Mouse (Mus musculus): ENCODE measurements around the gene St3gal3. TPM values are rescaled to one million over a fixed set of nuclear protein-coding genes. Genes with fewer than 3 reads are reported as not detected.
A peak's percentile ranks its signal among the peaks of the same experiment; 100 is the strongest.

St3gal3 gene
- polyA plus RNA-seq, 1 experiment from 2014 or later, result 12.3 TPM

DNA sequence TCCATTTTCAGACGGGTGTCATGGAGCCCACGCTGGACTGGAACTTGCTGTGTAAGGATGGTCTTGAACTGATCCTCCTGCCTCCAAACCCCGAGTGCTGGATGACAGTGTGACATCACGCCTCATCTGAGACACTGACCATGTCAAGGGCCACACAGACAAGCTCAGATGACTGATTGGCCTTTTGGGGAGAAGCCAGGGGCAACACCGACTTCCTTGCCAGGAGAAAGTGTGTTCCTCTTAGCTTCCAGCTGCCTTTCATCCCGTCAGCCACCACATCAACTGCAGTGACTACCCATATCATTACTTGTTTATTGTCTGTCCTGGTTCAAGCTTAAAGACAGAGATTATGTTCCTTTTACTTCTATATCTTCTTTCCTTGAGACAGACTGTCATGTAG, 209.8 kb downstream of the St3gal3 start:
- Histone ChIP-seq H3K27me3 (peaks cover 46% of the 10 kb centered on the region), H3K4me2 (replicated peaks) (no peak overlapping the region), H3K9me3 (no peaks in the 10 kb centered on the region), H3K4me1 (peaks cover 33% of the 10 kb centered on the region), H3K27ac (replicated peaks) (no peak overlapping the region), H3K4me3 (no peak overlapping the region), H3K9ac (replicated peaks) (no peak overlapping the region), H3K36me3 (no peaks in the 10 kb centered on the region)
- 76% methylated on average over 4 of the region's 6 CpGs for WGBS
- ATAC-seq (replicated peaks), result no peak

DNA sequence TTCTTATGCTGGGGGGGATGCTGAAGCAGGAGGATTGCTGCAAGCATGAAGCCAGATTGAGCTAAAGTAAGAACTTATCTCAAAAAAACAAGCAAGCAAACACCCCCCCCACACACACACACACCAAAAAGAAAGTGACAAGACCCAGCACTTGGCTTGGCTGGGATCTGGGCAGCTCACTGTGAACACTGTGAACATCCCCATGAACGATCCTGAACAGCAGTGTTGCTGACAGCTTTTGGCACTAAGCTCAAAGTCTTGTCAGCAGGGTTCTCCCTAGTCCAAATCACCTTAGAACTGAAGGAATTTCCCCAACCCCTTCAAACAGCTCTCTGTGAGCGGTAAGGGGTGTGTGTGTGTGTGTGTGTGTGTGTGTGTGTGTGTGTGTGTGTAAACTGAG, 211.3 kb downstream of the St3gal3 start:
- no peak overlapping the region for H3K4me2 ChIP-seq (replicated peaks)
- H3K4me3 ChIP-seq, result no peak overlapping the region
- H3K36me3 ChIP-seq, result no peaks in the 10 kb centered on the region
- no peaks in the 10 kb centered on the region for H3K9me3 ChIP-seq
- WGBS, result 40% methylated on average over 2 of the region's 2 CpGs
- peaks cover 32% of the 10 kb centered on the region for H3K27me3 ChIP-seq
- peaks cover 19% of the 10 kb centered on the region for H3K4me1 ChIP-seq
- H3K9ac ChIP-seq (replicated peaks), result no peak overlapping the region
- no peak for ATAC-seq (replicated peaks)
- no peak overlapping the region for H3K27ac ChIP-seq (replicated peaks)

DNA sequence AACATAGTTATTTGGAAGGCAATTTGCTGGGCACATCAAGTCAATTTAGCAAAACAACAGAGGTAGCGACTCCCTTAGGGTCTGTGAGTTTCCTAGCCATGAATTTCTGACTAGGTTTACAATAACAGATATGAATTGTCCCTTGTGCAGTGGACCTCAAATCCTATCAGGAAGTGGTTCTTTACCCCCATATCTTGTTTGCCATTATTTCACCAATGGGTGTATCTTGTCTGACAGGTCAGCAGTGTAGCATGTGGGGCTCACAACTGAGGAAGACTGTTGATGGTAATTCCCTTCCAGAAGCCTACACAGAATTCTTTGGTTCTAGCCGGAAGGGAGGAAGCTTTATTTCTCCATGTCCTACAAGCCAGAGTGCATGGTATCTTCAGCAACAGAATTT, 213.4 kb downstream of the St3gal3 start:
- Histone ChIP-seq H3K4me2 (replicated peaks) (no peak overlapping the region), H3K4me3 (no peak overlapping the region), H3K9ac (replicated peaks) (no peak overlapping the region), H3K9me3 (no peaks in the 10 kb centered on the region), H3K27ac (replicated peaks) (no peak overlapping the region), H3K36me3 (no peaks in the 10 kb centered on the region), H3K27me3 (peaks cover 14% of the 10 kb centered on the region; the same call in 1 of the 2 replicates), H3K4me1 (peaks cover 3% of the 10 kb centered on the region; the same call in 1 of the 2 replicates)
- 94% methylated on average over 2 of the region's 2 CpGs for WGBS
- no peak for ATAC-seq (replicated peaks)

DNA sequence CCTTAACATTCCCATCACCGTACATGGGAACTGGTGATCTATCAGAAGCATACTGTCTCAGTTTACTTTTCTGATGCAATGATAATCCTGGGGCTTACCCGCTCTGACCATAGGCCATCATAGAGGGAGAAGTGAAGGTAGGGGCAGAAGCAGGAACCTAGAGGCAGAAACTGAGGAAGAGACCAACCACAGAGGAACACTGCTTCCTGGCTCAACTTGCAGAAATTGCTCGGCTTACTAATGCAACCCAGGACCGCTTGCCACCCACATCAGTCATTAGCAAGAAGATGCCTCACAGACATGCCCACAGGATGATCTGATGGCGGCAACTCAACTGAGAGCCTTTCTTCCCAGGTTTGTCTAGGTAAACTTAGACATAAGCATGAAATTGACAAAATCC, 216.0 kb downstream of the St3gal3 start:
- Histone ChIP-seq H3K9ac (replicated peaks) (no peak overlapping the region), H3K4me3 (no peak overlapping the region), H3K4me1 (peaks cover 15% of the 10 kb centered on the region), H3K9me3 (no peaks in the 10 kb centered on the region), H3K27me3 (no peaks in the 10 kb centered on the region), H3K4me2 (replicated peaks) (no peak overlapping the region), H3K36me3 (no peaks in the 10 kb centered on the region), H3K27ac (replicated peaks) (no peak overlapping the region)
- WGBS, result 91% methylated on average over 5 of the region's 5 CpGs
- ATAC-seq (replicated peaks), result no peak

DNA sequence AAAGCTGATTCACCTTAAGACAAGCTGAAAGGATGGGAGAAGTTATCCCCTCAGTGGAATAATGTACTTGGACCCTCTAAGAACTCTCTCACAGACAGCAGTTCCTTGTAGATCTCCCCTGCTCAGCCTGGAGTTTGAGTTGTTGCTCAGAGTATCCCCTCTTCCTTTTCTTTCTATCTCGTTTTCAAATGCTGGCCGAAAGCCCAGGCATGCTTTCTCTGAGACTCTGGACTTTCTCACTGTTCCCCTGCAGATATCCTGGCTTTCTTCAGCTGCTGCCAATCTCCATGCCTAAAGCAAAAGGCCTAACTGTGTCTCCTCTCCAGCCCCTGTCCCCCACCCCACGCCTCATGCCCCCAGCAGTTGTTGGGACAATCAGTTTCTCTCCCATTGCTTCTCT, 216.5 kb downstream of the St3gal3 start:
- H3K9me3 ChIP-seq, result no peaks in the 10 kb centered on the region
- no peak for ATAC-seq (replicated peaks)
- no peak overlapping the region for H3K27ac ChIP-seq (replicated peaks)
- H3K4me1 ChIP-seq, result peaks cover 20% of the 10 kb centered on the region
- WGBS, result 47% methylated on average over 3 of the region's 3 CpGs
- no peak overlapping the region for H3K4me2 ChIP-seq (replicated peaks)
- no peak overlapping the region for H3K9ac ChIP-seq (replicated peaks)
- H3K36me3 ChIP-seq, result no peaks in the 10 kb centered on the region
- no peaks in the 10 kb centered on the region for H3K27me3 ChIP-seq
- no peak overlapping the region for H3K4me3 ChIP-seq

DNA sequence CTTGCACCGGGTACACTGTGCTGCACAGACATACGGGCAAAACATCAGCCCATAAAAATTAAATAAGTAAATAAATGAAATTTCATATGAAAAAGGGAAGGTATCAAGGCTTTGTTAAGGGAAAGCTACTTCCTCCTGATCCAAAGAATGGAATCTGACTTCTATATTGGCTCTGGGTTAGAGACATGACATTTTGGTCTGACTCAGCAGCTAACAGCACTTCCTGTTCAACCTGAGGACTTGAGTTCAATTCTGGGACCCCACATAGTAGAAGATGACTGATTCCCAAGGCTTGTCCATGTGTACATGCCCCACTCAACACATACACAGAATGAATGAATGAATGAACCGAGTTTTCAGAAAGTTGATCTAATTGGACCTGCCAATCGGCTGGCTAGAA, 216.9 kb downstream of the St3gal3 start:
- H3K9me3 ChIP-seq, result no peaks in the 10 kb centered on the region
- WGBS, result 94% methylated on average over 4 of the region's 4 CpGs
- H3K4me1 ChIP-seq, result peaks cover 24% of the 10 kb centered on the region
- H3K36me3 ChIP-seq, result no peaks in the 10 kb centered on the region
- ATAC-seq (replicated peaks), result no peak
- H3K4me3 ChIP-seq, result no peak overlapping the region
- no peaks in the 10 kb centered on the region for H3K27me3 ChIP-seq
- no peak overlapping the region for H3K9ac ChIP-seq (replicated peaks)
- H3K27ac ChIP-seq (replicated peaks), result no peak overlapping the region
- no peak overlapping the region for H3K4me2 ChIP-seq (replicated peaks)

DNA sequence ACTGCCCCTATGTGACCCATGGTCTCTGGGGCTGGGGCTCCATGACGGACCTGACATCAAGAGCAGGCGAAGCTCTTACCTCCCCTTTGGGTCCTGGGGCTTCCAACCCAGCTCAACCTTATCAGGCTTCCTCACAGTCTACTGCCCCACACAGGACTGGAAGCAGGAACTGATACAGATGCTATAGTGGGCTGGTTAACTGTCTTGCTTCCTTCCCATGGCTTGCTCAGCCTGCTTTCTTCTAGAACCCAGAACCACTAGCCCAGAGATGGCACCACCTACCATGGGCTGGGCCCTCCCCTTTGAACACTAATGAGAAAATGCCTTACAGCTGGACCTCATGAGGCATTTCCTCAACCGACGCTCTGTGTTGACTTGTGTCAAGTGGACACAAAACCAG, 217.3 kb downstream of the St3gal3 start:
- WGBS, result 96% methylated on average over 4 of the region's 4 CpGs
- H3K36me3 ChIP-seq, result no peaks in the 10 kb centered on the region
- H3K9me3 ChIP-seq, result no peaks in the 10 kb centered on the region
- H3K4me3 ChIP-seq, result no peak overlapping the region
- H3K9ac ChIP-seq (replicated peaks), result no peak overlapping the region
- H3K27me3 ChIP-seq, result no peaks in the 10 kb centered on the region
- ATAC-seq (replicated peaks), result no peak
- H3K27ac ChIP-seq (replicated peaks), result no peak overlapping the region
- no peak overlapping the region for H3K4me2 ChIP-seq (replicated peaks)
- peaks cover 29% of the 10 kb centered on the region for H3K4me1 ChIP-seq

DNA sequence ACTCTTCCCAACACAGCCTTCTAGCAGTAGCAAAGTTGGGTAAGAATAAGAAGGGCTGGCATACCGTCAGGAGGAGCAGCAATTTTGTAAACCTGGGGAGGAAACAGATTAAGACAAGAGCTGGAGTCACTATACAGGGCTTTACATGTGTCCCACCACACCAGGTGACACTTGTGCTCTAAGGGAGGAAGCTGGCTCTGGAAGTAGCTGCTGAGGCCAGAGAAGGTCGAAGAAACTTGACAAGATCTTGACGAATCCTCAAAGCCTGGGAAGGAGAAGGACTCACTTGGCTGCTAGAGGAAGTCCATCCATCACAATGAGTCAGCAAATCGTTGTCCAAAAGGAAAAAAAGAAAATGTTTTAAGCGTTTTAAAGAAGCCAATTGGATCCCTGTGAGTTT, 218.3 kb downstream of the St3gal3 start:
- Histone ChIP-seq H3K4me3 (no peak overlapping the region), H3K4me2 (replicated peaks) (peak overlapping the region; percentile 100; the same call in 1 of the 2 replicates), H3K27ac (replicated peaks) (no peak overlapping the region), H3K9me3 (no peaks in the 10 kb centered on the region), H3K4me1 (peaks cover 39% of the 10 kb centered on the region), H3K27me3 (no peaks in the 10 kb centered on the region), H3K9ac (replicated peaks) (no peak overlapping the region), H3K36me3 (0 out of 2 replicates have a peak, but pooled peaks cover 7% of the 10 kb centered on the region)
- no peak for ATAC-seq (replicated peaks)
- WGBS, result 94% methylated on average over 5 of the region's 5 CpGs

DNA sequence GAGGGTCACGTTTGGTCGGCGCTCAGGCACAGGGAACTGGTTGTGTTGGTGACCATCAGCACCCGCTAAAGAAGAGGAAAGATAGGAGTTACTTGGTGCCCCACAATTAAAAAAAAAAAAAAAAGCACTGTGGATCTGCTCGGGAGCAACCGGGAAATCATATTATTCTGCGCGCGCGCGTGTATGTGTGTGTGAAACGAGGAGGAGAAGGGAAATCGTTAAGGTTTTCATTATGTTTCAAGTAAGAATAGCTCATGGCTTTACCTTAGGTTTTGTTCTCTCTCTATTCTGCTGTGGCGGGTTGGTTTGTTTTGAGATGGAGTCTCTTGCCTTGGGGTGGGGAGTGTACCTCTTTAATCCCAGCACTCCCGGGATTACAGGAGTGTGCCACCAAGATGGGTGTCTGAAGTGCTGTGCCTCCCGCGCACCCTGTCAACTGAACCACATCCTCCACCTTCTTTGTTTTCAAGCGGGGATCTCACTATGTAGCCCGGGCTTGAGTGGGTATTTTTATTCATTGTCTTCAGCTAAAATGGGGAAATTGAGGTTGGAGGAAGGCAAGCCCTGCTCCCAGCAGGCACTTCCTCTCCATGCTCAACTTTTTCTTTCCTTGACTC, 219.1 kb downstream of the St3gal3 start:
- H3K4me2 ChIP-seq (replicated peaks), result peak overlapping the region; percentile 100
- peaks cover 46% of the 10 kb centered on the region for H3K4me1 ChIP-seq
- peak overlapping the region; percentile 90 for H3K4me3 ChIP-seq
- WGBS, result 4% methylated on average over 19 of the region's 19 CpGs
- peaks cover 13% of the 10 kb centered on the region; the same call in 1 of the 2 replicates for H3K36me3 ChIP-seq
- H3K27ac ChIP-seq (replicated peaks), result peak overlapping the region; percentile 86
- H3K9ac ChIP-seq (replicated peaks), result peak overlapping the region; percentile 92
- no peaks in the 10 kb centered on the region for H3K9me3 ChIP-seq
- no peak for ATAC-seq (replicated peaks)
- H3K27me3 ChIP-seq, result no peaks in the 10 kb centered on the region

DNA sequence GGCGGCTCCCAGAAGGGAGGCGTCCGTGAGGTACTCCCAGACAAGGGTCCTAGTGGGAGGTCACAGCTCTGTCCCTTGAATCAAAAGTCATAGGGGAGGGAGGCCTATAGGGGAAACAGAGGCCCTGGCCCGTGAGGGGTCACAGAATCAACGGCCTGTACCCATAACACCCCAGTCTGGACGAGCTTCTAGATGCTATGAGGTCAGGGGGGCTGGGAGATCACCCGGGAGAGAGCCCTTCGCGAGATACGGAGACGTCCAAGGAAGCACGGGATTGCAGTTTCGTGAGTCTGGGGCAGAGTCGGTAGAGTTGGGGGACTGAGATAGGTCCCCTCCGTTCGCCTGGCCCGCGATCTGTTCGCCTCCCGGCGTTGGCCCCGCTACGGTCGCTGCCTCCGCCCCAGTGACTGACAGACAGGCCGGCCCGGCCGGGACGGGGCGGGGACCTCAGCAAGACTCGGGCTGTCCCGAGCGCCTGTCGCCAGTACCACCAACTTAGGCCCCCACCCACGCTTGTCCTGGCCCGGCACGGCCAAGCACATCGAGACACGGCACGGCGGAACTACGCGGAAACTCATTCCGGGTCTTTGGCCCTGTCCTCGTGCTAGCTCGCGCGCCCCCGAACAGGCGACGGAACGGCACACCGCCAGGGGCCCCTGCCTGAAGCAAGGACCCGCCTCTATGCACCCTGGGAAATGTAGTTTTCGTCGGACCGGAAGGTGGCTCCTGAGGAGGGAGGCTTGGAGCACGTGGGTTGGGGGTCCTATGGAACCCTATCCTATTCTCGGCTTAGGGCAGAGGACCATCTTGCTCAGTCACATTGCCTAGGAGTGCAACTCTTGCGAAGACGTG, 219.9 kb downstream of the St3gal3 start, which contains the start of gene Ipo13:
Gene Ipo13, minus strand, starts transcription at position 409 of the 852 bp plus-strand sequence.
- under 1% methylated on average over 61 of the region's 61 CpGs for WGBS
- no peaks in the 10 kb centered on the region for H3K27me3 ChIP-seq
- no peaks in the 10 kb centered on the region for H3K9me3 ChIP-seq
- peak within 1 kb of the TSS; percentile 100 for H3K4me2 ChIP-seq (replicated peaks)
- H3K4me1 ChIP-seq, result peaks cover 54% of the 10 kb centered on the region
- peaks cover 13% of the 10 kb centered on the region; the same call in 1 of the 2 replicates for H3K36me3 ChIP-seq
- ATAC-seq (replicated peaks), result peak; percentile 97
- H3K9ac ChIP-seq (replicated peaks), result peak within 1 kb of the TSS; percentile 92
- H3K27ac ChIP-seq (replicated peaks), result peak within 1 kb of the TSS; percentile 86
- H3K4me3 ChIP-seq, result peak within 1 kb of the TSS; percentile 90

DNA sequence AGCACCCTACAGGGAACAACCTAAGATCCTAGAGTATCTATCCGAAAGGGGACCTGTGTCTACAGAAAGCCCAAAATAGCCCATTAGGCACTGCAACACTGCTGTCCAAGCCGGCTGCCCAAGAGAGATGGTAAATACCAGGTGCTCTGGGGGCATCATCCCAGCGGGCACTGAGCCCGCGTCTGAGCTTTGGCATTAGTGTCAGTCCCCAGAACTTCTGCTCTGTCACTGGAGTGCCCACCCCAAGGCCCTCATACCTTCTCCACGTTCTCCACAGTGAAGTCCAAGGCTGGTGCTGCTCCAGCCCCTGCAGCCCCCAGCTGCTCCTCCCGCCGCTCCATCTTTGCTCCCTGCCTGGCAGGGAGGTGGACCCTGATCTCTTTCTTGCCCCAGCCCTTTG, 220.7 kb downstream of the St3gal3 start:
- 15% methylated on average over 8 of the region's 8 CpGs for WGBS
- Histone ChIP-seq H3K9ac (replicated peaks) (peak overlapping the region; percentile 92), H3K4me2 (replicated peaks) (peak overlapping the region; percentile 100), H3K27me3 (no peaks in the 10 kb centered on the region), H3K4me3 (peak overlapping the region; percentile 90), H3K9me3 (no peaks in the 10 kb centered on the region), H3K4me1 (peaks cover 61% of the 10 kb centered on the region), H3K27ac (replicated peaks) (peak overlapping the region; percentile 86), H3K36me3 (peaks cover 13% of the 10 kb centered on the region; the same call in 1 of the 2 replicates)
- 0 out of 2 replicates have a peak, but pooled peaks have one; percentile 0 for ATAC-seq (replicated peaks)

DNA sequence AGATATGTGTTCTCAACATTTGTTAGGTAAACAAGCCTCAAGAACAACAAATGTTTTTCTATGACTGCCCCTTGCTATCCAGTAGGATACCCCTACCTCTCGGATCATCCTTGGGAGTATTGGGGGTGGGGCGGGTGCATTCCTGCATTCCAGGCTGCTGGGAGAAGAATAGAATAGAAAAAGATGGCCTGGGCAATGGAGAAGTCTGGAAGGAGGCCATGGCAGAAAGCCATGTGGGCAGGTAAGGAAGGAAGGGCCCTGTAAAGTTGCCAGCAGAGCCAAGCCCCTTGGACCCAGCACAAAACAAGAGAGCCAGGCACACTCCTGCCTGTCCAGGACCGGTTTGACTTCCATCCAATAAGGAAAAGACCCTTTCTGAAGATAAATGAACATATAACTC, 221.3 kb downstream of the St3gal3 start:
- H3K4me1 ChIP-seq, result peaks cover 67% of the 10 kb centered on the region
- peak overlapping the region; percentile 92 for H3K9ac ChIP-seq (replicated peaks)
- no peak for ATAC-seq (replicated peaks)
- peak overlapping the region; percentile 90 for H3K4me3 ChIP-seq
- peaks cover 13% of the 10 kb centered on the region; the same call in 1 of the 2 replicates for H3K36me3 ChIP-seq
- peak overlapping the region; percentile 100 for H3K4me2 ChIP-seq (replicated peaks)
- WGBS, result 42% methylated on average over 3 of the region's 3 CpGs
- H3K27me3 ChIP-seq, result no peaks in the 10 kb centered on the region
- H3K9me3 ChIP-seq, result no peaks in the 10 kb centered on the region
- H3K27ac ChIP-seq (replicated peaks), result peak overlapping the region; percentile 86; the same call in 1 of the 2 replicates
